Mouse (Mus musculus) neural tube, embryonic 14.5 days (tissue): ENCODE measurements around the gene Mrpl17. TPM values are rescaled to one million over a fixed set of nuclear protein-coding genes. Genes with fewer than 3 reads are reported as not detected.

Experiments
- ATAC-seq: fragments of 200-750 bp; cut with Nextera tagmentation; 2 replicates; pipeline ENCODE4 v1.8.0; 2017; ENCODE audit warnings: low read depth, mild to moderate bottlenecking, moderate TSS enrichment, moderate library complexity
- H3K27ac ChIP-seq: fragments of 300-500 bp; sonication (generic); 2 replicates; pipeline ENCODE4 v1.5.1; 2014; ENCODE audit warnings: low read depth, mild to moderate bottlenecking, control low read depth, low read length, moderate library complexity, mixed read lengths
- H3K27me3 ChIP-seq: fragments of 300-500 bp; sonication (generic); 2 replicates; pipeline ENCODE4 v1.6.1; 2014; ENCODE audit warnings: low read length; ENCODE audit not compliant: control insufficient read depth, insufficient read depth
- H3K36me3 ChIP-seq: fragments of 300-500 bp; sonication (generic); 2 replicates; pipeline ENCODE4 v1.6.1; 2014; ENCODE audit warnings: low read length, mixed read lengths; ENCODE audit not compliant: control insufficient read depth, insufficient read depth
- H3K4me1 ChIP-seq: fragments of 300-500 bp; sonication (generic); 2 replicates; pipeline ENCODE4 v1.6.1; 2014; ENCODE audit warnings: low read length; ENCODE audit not compliant: control insufficient read depth, insufficient read depth
- H3K4me2 ChIP-seq: fragments of 300-500 bp; sonication (generic); 2 replicates; pipeline ENCODE4 v1.6.1; 2014; ENCODE audit warnings: mild to moderate bottlenecking, low read depth, low read length, control low read depth
- H3K4me3 ChIP-seq: fragments of 300-500 bp; sonication (generic); 2 replicates; pipeline ENCODE4 v1.5.1; 2014; ENCODE audit warnings: low read depth, low read length, control low read depth, mixed read lengths
- H3K9ac ChIP-seq: fragments of 300-500 bp; sonication (generic); replicated peaks from 2 replicates; pipeline ENCODE4 v1.6.1; 2014; ENCODE audit warnings: low read depth, mild to moderate bottlenecking, control low read depth, low read length, mixed read lengths
- H3K9me3 ChIP-seq: fragments of 300-500 bp; sonication (generic); 2 replicates; pipeline ENCODE4 v1.6.1; 2016; ENCODE audit warnings: low read length; ENCODE audit not compliant: control insufficient read depth
- WGBS: fragments of 180-500 bp; shearing (Covaris S2); extraction: QIAGEN DNeasy Blood & Tissue Kit; methylation state at CpG from one replicate; pipeline ENCODE4 v1.1.7; 2014; 5-methylcytosine and 5-hydroxymethylcytosine counted together
- polyA plus RNA-seq: library from polyadenylated mRNA; unstranded; fragments of >200 nt; fragmentation: Nextera tagmentation; extraction: Ambion mirVana; gene quantifications from 2 replicates; pipeline ENCODE4 v1.2.1, GENCODE M21; 2014

Gene Mrpl17
- polyA plus RNA-seq, 1 experiment from 2014 or later = 186 TPM

GRCm38 (mm10) chr7:105810280-105810876 is 521 bp downstream of the Mrpl17 start:
- WGBS = 5% methylated on average over 37 of the region's 37 CpGs
- no peaks in the 10 kb centered on the region for H3K27me3 ChIP-seq
- no peaks in the 10 kb centered on the region; the same call in 1 of the 2 replicates for H3K36me3 ChIP-seq
- H3K4me1 ChIP-seq = peaks cover 5% of the 10 kb centered on the region; the same call in 1 of the 2 replicates
- peak overlapping the region; percentile 76 for H3K4me3 ChIP-seq
- peak overlapping the region; percentile 55 for H3K4me2 ChIP-seq
- no peaks in the 10 kb centered on the region for H3K9me3 ChIP-seq
- H3K27ac ChIP-seq = peak overlapping the region; percentile 91
- ATAC-seq = peak; percentile 74
- peak overlapping the region; percentile 76 for H3K9ac ChIP-seq

DNA sequence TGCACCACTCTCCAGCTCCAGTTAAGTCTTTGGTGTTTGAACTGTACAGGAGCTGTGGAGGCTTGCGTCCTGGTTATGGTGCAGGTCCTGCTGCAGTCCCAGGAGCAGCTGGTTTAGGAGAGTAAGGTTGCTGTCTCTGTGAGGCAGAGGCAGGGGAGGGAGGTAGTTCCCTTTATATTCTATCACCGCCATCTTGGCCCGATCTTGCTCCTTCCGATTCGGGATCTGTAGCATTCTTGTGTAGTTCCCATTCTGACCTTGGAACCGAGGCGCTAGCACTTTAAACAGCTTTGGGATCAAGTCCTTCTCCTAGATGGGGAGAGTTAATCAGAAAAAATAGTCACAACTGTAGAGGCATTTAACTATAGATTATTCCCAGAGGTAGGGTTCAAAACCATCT is 1.1 kb downstream of the Mrpl17 start:
- WGBS = 88% methylated on average over 7 of the region's 7 CpGs
- Histone ChIP-seq H3K4me1 (peaks cover 5% of the 10 kb centered on the region; the same call in 1 of the 2 replicates), H3K4me3 (peak overlapping the region; percentile 76), H3K27me3 (no peaks in the 10 kb centered on the region), H3K9me3 (no peaks in the 10 kb centered on the region), H3K9ac (peak overlapping the region; percentile 76; the same call in 1 of the 2 replicates), H3K4me2 (peak overlapping the region; percentile 55), H3K36me3 (no peaks in the 10 kb centered on the region; the same call in 1 of the 2 replicates), H3K27ac (no peak overlapping the region)
- ATAC-seq = no peak

GRCm38 (mm10) chr7:105808385-105808784 is 2.5 kb downstream of the Mrpl17 start:
- H3K4me1 ChIP-seq = peaks cover 5% of the 10 kb centered on the region; the same call in 1 of the 2 replicates
- no peak overlapping the region for H3K4me2 ChIP-seq
- no peak for ATAC-seq
- H3K27ac ChIP-seq = no peak overlapping the region
- no peaks in the 10 kb centered on the region for H3K9me3 ChIP-seq
- H3K36me3 ChIP-seq = no peaks in the 10 kb centered on the region; the same call in 1 of the 2 replicates
- no peak overlapping the region for H3K4me3 ChIP-seq
- WGBS = 96% methylated on average over 1 of the region's 1 CpGs
- no peak overlapping the region for H3K9ac ChIP-seq
- no peaks in the 10 kb centered on the region for H3K27me3 ChIP-seq

DNA sequence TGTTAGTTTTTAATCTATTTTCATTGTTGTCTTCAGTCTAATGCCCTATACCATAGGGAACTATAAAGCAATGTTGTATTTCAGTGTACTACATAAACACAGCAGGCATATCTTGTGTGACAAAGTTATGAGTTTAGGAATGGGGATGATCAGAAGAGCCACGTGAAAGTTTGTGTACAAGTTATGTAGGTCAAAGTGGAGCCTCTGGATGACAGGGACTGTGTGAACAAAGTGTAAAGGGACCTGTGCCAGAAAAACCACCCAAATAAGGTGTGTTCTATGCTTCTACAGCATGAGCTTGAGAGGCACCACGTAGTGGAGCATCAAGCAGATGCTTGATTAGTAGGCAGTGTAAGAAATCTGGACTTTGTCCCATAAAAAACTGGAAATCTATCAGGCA is 4.2 kb downstream of the Mrpl17 start:
- Histone ChIP-seq H3K9ac (no peak overlapping the region), H3K4me2 (no peak overlapping the region), H3K9me3 (no peaks in the 10 kb centered on the region), H3K27ac (no peak overlapping the region), H3K4me3 (no peak overlapping the region), H3K4me1 (peaks cover 5% of the 10 kb centered on the region; the same call in 1 of the 2 replicates), H3K27me3 (no peaks in the 10 kb centered on the region), H3K36me3 (no peaks in the 10 kb centered on the region; the same call in 1 of the 2 replicates)
- WGBS = 56% methylated on average over 2 of the region's 2 CpGs
- ATAC-seq = no peak

- Histone ChIP-seq H3K4me1 (peaks cover 5% of the 10 kb centered on the region; the same call in 1 of the 2 replicates), H3K4me3 (no peak overlapping the region), H3K9me3 (no peaks in the 10 kb centered on the region), H3K4me2 (no peak overlapping the region), H3K27ac (no peak overlapping the region), H3K9ac (no peak overlapping the region), H3K36me3 (no peaks in the 10 kb centered on the region; the same call in 1 of the 2 replicates), H3K27me3 (no peaks in the 10 kb centered on the region)
- ATAC-seq = no peak
- 81% methylated on average over 5 of the region's 5 CpGs for WGBS
Measured at GRCm38 (mm10) chr7:105806125-105806524, 4.8 kb downstream of the Mrpl17 start.

DNA sequence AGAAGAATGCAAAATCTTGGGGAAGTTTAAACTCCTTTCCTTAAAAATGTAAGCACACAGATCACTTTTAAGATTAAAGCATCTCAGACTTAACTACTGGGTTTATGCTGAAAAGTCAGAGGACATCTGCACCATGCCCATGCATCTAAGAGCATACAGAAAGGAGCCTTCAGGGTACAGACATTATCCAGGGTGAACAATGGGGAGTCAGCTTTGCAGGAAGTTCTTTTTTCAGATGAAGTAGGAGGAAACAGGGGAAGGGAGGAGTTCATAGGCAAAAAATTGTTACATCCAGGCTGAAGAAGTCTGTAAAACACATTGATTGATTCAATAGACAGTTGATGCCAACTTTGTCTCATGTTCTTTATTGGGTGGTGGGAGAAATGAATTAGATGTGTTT is 7.5 kb downstream of the Mrpl17 start:
- no peak for ATAC-seq
- Histone ChIP-seq H3K4me2 (no peak overlapping the region), H3K27ac (no peak overlapping the region), H3K9ac (no peak overlapping the region), H3K4me1 (no peaks in the 10 kb centered on the region), H3K9me3 (no peaks in the 10 kb centered on the region), H3K4me3 (no peak overlapping the region), H3K36me3 (no peaks in the 10 kb centered on the region), H3K27me3 (no peaks in the 10 kb centered on the region)

DNA sequence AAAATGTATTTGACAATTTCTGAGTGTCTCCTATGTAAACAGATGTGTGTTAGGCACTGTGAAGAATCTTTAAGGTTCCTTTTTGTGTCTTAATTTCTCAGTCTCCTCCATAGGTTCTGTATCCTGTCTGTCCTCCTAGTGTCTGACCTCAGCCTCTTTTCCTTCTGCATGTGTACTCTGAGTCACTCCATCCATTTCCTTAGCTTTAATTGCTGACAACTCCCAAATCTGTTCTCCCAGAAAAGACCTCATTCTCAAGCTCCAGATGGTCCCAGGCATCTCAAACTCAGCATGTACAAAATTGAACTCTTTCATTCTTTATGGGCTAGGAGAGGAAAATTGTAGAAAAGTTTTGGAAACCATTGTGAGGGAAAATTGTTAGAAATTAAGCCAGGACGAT is 8.1 kb downstream of the Mrpl17 start:
- ATAC-seq = no peak
- WGBS = 46% methylated on average over 1 of the region's 1 CpGs
- H3K27me3 ChIP-seq = no peaks in the 10 kb centered on the region

GRCm38 (mm10) chr7:105802312-105802711 is 8.6 kb downstream of the Mrpl17 start:
- Histone ChIP-seq H3K4me3 (no peak overlapping the region), H3K9ac (no peak overlapping the region), H3K4me1 (no peaks in the 10 kb centered on the region), H3K27ac (no peak overlapping the region), H3K27me3 (no peaks in the 10 kb centered on the region), H3K9me3 (no peaks in the 10 kb centered on the region), H3K36me3 (no peaks in the 10 kb centered on the region), H3K4me2 (no peak overlapping the region)
- WGBS = 47% methylated on average over 2 of the region's 2 CpGs
- no peak for ATAC-seq

More for the DNA sequence above, 8.1 kb downstream of the Mrpl17 start:
- Histone ChIP-seq H3K9me3 (no peaks in the 10 kb centered on the region), H3K9ac (no peak overlapping the region), H3K4me3 (no peak overlapping the region), H3K4me1 (no peaks in the 10 kb centered on the region), H3K36me3 (no peaks in the 10 kb centered on the region), H3K27ac (no peak overlapping the region), H3K4me2 (no peak overlapping the region)

DNA sequence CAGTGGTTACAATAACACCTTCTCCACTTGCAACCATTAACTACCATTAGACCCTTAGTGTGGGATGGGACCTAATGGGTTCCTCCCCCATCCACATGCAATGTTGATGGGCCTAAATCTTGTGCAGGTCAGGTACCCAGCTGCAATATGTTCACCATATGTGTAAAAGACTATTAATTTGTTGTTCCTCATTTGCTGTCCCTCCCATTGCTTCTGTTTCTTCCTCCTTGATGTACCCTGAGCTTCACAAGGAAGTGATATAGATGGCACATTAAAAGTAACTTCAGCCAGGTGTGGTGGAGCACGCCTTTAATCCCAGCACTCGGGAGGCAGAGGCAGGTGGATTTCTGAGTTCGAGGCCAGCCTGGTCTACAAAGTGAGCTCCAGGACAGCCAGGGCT is 13.9 kb downstream of the Mrpl17 start:
- Histone ChIP-seq H3K36me3 (no peaks in the 10 kb centered on the region), H3K9ac (no peak overlapping the region), H3K4me3 (no peak overlapping the region), H3K27ac (no peak overlapping the region), H3K4me1 (no peaks in the 10 kb centered on the region), H3K9me3 (no peaks in the 10 kb centered on the region), H3K4me2 (no peak overlapping the region), H3K27me3 (no peaks in the 10 kb centered on the region)
- ATAC-seq = no peak
- 92% methylated on average over 3 of the region's 3 CpGs for WGBS
